Mouse (Mus musculus) liver, adult 2 months (tissue): Measurements from ENCODE around the gene Kel. TPM values are rescaled to one million over a fixed set of nuclear protein-coding genes. Genes with fewer than 3 reads are reported as not detected.

Experiments
- DNase-seq: peaks from one replicate; pipeline ENCODE4 v3.0.0-alpha.2; 2011; ENCODE audit warnings: low read depth, low spot score; ENCODE audit errors: extremely low read depth
- H3K27ac ChIP-seq: fragments of 200-500 bp; replicated peaks from 2 replicates; pipeline ENCODE4 v1.5.1; 2012; ENCODE audit warnings: low read depth, mild to moderate bottlenecking, control low read depth, inconsistent platforms, low read length; ENCODE audit not compliant: insufficient read depth
- H3K27me3 ChIP-seq: fragments of 200-500 bp; 2 replicates; pipeline ENCODE4 v1.6.1; 2012; ENCODE audit warnings: mild to moderate bottlenecking, moderate library complexity, low read length, inconsistent platforms; ENCODE audit not compliant: control insufficient read depth, insufficient read depth
- H3K36me3 ChIP-seq: fragments of 200-500 bp; 2 replicates; pipeline ENCODE4 v1.6.1; 2012; ENCODE audit warnings: low read length, inconsistent platforms; ENCODE audit not compliant: control insufficient read depth, insufficient read depth
- H3K4me1 ChIP-seq: fragments of 200-500 bp; 2 replicates; pipeline ENCODE4 v1.6.1; 2011; ENCODE audit warnings: low read length; ENCODE audit not compliant: control insufficient read depth, insufficient read depth
- H3K4me3 ChIP-seq: fragments of 200-500 bp; 2 replicates; pipeline ENCODE4 v1.5.1; 2011; ENCODE audit warnings: low read depth, mild to moderate bottlenecking, control low read depth, low read length, moderate library complexity; ENCODE audit not compliant: insufficient read depth
- H3K79me2 ChIP-seq: fragments of 200-500 bp; 2 replicates; pipeline ENCODE4 v1.6.1; 2012; ENCODE audit warnings: inconsistent platforms, mild to moderate bottlenecking, low read length, moderate library complexity; ENCODE audit not compliant: control insufficient read depth, insufficient read depth
- H3K9ac ChIP-seq: fragments of 200-500 bp; 2 replicates; pipeline ENCODE4 v1.6.1; 2012; ENCODE audit warnings: low read depth, mild to moderate bottlenecking, control low read depth, inconsistent platforms, low read length
- CTCF ChIP-seq: fragments of 200-500 bp; IDR thresholded peaks from 2 replicates; pipeline ENCODE4 v1.5.1; 2011; ENCODE audit warnings: low read depth, low read length, control low read depth
- POLR2A ChIP-seq: fragments of 200-500 bp; IDR thresholded peaks from 2 replicates; pipeline ENCODE4 v1.6.1; 2011; ENCODE audit warnings: low read length, control low read depth; ENCODE audit not compliant: insufficient read depth; ENCODE audit errors: extremely low read depth
- WGBS: fragments of 180-500 bp; shearing (Covaris S2); methylation state at CpG from one replicate; pipeline ENCODE4 v1.1.7; 2018; 5-methylcytosine and 5-hydroxymethylcytosine counted together
- polyA plus RNA-seq: library from polyadenylated mRNA; depleted of rRNA; stranded (reverse); fragments of >200 nt; gene quantifications from 2 replicates; pipeline ENCODE4 v1.2.3, GENCODE M21; 2012
- total RNA-seq: library from RNA; depleted of rRNA; stranded (reverse); fragments of >200 nt; gene quantifications from 2 replicates; pipeline ENCODE4 v1.2.3, GENCODE M21; 2014

Gene Kel
- total and polyA plus RNA-seq, 2 experiments: not detected

- TF ChIP-seq POLR2A: no peak
- TF ChIP-seq CTCF: no peak
- Histone ChIP-seq H3K4me1 (no peaks in the 10 kb centered on the region), H3K9ac (no peak overlapping the region), H3K27me3 (no peaks in the 10 kb centered on the region), H3K79me2 (no peaks in the 10 kb centered on the region), H3K27ac (no peak overlapping the region), H3K4me3 (no peak overlapping the region), H3K36me3 (no peaks in the 10 kb centered on the region)
- 86% methylated on average over 3 of the region's 3 CpGs for WGBS
- DNase-seq: no peak
Observed at GRCm38 (mm10) chr6:41646220-41646619, 57.9 kb downstream of the Kel start.

DNA sequence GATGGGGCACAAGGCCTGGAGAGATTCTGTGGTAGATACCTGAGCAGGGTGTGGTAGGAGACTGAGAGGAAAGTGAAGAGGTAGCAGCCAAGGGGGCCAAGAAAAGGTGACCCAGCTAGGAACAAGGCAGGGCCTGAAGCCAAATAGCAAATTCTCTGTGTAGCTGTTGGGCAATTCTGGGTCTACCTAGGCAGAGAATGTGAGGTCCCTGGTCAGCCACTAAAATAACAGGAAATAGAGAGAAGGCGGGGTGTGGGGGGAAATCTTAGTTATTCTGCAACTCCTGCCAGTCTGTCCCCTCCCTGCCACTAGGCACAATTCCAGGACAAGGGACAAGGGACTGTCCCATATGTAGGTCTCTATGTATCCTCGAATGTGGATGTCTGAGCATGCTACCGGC is 60.9 kb downstream of the Kel start:
- Histone ChIP-seq H3K4me1 (no peaks in the 10 kb centered on the region), H3K9ac (no peak overlapping the region), H3K4me3 (no peak overlapping the region), H3K27ac (no peak overlapping the region), H3K79me2 (no peaks in the 10 kb centered on the region), H3K36me3 (no peaks in the 10 kb centered on the region), H3K27me3 (no peaks in the 10 kb centered on the region)
- no peak for TF ChIP-seq CTCF
- TF ChIP-seq POLR2A: no peak
- 61% methylated on average over 3 of the region's 3 CpGs for WGBS
- no peak for DNase-seq

GRCm38 (mm10) chr6:41642765-41643164 is 61.4 kb downstream of the Kel start:
- no peaks in the 10 kb centered on the region for H3K36me3 ChIP-seq
- DNase-seq: no peak
- no peak overlapping the region for H3K9ac ChIP-seq
- H3K4me3 ChIP-seq: no peak overlapping the region
- no peaks in the 10 kb centered on the region for H3K4me1 ChIP-seq
- no peaks in the 10 kb centered on the region for H3K79me2 ChIP-seq
- no peaks in the 10 kb centered on the region for H3K27me3 ChIP-seq
- 81% methylated on average over 4 of the region's 4 CpGs for WGBS
- no peak overlapping the region for H3K27ac ChIP-seq
- no peak for TF ChIP-seq CTCF
- TF ChIP-seq POLR2A: no peak

GRCm38 (mm10) chr6:41641173-41641866 is 62.8 kb downstream of the Kel start:
- 66% methylated on average over 6 of the region's 6 CpGs for WGBS
- Histone ChIP-seq H3K4me3 (no peak overlapping the region), H3K27ac (no peak overlapping the region), H3K4me1 (no peaks in the 10 kb centered on the region), H3K36me3 (no peaks in the 10 kb centered on the region), H3K27me3 (no peaks in the 10 kb centered on the region), H3K9ac (no peak overlapping the region), H3K79me2 (no peaks in the 10 kb centered on the region)
- DNase-seq: no peak
- TF ChIP-seq POLR2A: no peak
- TF ChIP-seq CTCF: no peak

GRCm38 (mm10) chr6:41640449-41640848 is 63.7 kb downstream of the Kel start:
- no peak for TF ChIP-seq CTCF
- no peak for TF ChIP-seq POLR2A
- no peaks in the 10 kb centered on the region for H3K36me3 ChIP-seq
- no peak overlapping the region for H3K4me3 ChIP-seq

DNA sequence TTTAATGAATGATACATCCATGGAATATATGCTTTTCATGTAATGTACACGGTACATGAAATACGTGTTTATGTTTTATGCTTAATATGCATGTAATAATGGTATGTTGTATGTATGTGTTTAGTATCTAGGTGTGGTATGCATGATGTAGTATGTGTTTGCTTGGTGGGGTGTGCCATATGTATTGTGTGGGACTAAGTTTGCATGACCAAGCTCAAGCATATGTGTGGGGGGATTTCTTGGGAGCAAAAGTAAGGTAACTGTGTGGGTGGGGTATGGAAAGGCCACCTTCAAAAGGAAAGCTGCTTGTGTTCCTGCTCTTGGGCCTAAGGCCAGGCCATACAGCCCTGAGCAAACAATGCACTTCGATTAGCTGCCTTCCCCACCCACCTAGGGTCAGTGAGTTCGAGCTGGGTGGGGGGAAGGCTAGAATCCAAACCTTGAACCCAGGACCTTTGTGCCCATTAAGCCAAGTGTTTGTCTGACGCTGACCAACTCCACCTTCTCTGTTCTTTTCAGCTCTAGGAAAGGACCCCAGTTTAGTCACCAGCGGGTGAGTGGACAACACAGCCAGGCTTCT is 66.1 kb downstream of the Kel start:
- H3K36me3 ChIP-seq: no peaks in the 10 kb centered on the region
- TF ChIP-seq POLR2A (no peak), CTCF (no peak)
- H3K4me1 ChIP-seq: no peaks in the 10 kb centered on the region
- no peak overlapping the region for H3K9ac ChIP-seq
- H3K4me3 ChIP-seq: no peak overlapping the region
- no peak for DNase-seq
- H3K27ac ChIP-seq: no peak overlapping the region
- no peaks in the 10 kb centered on the region for H3K79me2 ChIP-seq
- WGBS: 49% methylated on average over 6 of the region's 6 CpGs
- no peaks in the 10 kb centered on the region for H3K27me3 ChIP-seq

More at GRCm38 (mm10) chr6:41640449-41640848, 63.7 kb downstream of the Kel start:
- Histone ChIP-seq H3K27me3 (no peaks in the 10 kb centered on the region), H3K4me1 (no peaks in the 10 kb centered on the region), H3K9ac (no peak overlapping the region), H3K27ac (no peak overlapping the region), H3K79me2 (no peaks in the 10 kb centered on the region)
- no peak for DNase-seq
- 82% methylated on average over 3 of the region's 3 CpGs for WGBS
